Mouse (Mus musculus): Measurements from ENCODE around the gene Rab43.

DNA sequence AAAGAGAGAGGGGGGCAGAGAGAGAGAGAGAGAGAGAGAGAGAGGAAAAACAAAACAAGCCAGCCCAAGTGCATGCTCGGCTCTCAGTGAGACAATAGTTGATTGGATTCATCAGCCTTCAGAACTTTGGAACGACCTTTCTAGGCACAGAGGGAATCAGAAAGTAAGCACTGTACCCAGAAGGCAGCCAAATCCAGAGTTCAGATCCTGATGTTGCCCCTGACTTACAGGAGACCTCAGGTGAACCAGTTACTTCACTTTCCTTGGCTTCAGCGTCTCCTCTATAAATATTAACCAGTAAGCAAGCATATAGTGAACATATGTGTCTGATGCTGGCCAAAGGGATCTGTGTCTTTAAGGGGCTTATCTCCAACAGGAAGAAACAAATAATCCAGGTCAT, 3.4 kb downstream of the Rab43 start:
- TF ChIP-seq CTCF (IDR thresholded peaks at IDR 0.05; ENCODE audit: low read depth, low read length) (no peak), POLR2A (IDR thresholded peaks at IDR 0.05; ENCODE audit: insufficient read depth, low read length) (no peak)

Data from ES-Bruce4 (cell line).